Mouse (Mus musculus): Measurements from ENCODE around the gene Cd164l2. TPM values are rescaled to one million over a fixed set of nuclear protein-coding genes. Genes with fewer than 3 reads are reported as not detected.

Gene Cd164l2
- 0.22 TPM for polyA plus RNA-seq (2012; fragmentation: generic; extraction: Trizol)

DNA sequence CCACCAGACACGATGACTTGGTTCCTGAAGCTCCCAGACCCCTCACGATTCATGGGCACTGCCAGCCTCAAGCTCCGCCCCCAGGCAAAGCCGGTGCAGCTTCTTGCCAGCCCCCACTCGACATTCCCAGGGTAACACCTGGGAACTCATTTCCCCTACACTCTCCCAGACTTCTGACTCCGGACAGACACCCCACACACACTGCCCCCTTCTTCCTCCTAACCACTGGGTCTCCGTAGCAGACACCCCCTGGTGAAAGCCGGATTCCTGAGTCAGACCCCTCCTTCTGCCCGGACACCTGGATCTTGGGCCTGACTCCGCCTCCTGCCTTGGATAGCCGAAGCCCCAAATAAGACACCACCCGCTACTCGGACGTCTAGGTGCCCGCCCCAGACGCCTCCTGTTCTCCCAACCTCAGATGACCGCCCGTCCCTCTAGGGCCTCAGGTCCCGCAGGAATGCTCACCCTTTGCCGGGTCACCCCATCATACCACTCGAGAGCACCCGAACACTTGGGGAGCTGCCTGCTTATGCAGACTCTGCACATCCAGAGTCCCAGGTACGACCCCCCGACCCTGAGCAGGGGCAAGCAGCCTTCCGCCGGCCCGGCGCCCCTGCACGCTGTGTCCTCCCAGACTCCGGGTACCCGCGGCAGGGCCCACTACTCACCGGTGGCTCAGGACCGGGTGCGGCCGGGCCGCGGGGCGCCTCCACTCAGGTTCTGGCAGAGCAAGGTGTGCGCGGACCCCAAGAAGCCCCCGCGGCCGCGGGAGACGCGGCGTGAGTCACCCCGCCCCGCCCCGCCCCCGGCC, at the start of gene Cd164l2, which contains the start of gene Gpr3:
Gene Cd164l2, plus strand, starts transcription at position 381 of the 811 bp plus-strand sequence.
Gene Gpr3, minus strand, starts transcription at position 786 of the 811 bp plus-strand sequence.
- TF ChIP-seq POLR2A (IDR thresholded peaks at IDR 0.05; ENCODE audit: insufficient read length, low read depth): no peak
- TF ChIP-seq MYOG (IDR thresholded peaks at IDR 0.05; ENCODE audit: control insufficient read depth in 1 of 3, insufficient read depth in 1 of 3, insufficient read length in 2 of 3, low read depth in 2 of 3): no peak
- TF ChIP-seq SRF (IDR thresholded peaks at IDR 0.05; ENCODE audit: control insufficient read depth, insufficient read length, low read depth): no peak
- peak within 1 kb of the TSS; percentile 92 for H3K4me2 ChIP-seq (ENCODE audit: low read depth)
- H3K79me2 ChIP-seq (ENCODE audit: control insufficient read depth, insufficient read depth): no peaks in the 10 kb centered on the region
- H3K36me3 ChIP-seq (ENCODE audit: control insufficient read depth, insufficient read depth): no peaks in the 10 kb centered on the region
- H3K4me3 ChIP-seq: peak within 1 kb of the TSS; percentile 18
- peak within 1 kb of the TSS; percentile 24 for H3ac ChIP-seq (ENCODE audit: control insufficient read depth, insufficient read length)
- H3K27me3 ChIP-seq (ENCODE audit: control insufficient read depth, insufficient read depth, insufficient read length): no peaks in the 10 kb centered on the region

DNA sequence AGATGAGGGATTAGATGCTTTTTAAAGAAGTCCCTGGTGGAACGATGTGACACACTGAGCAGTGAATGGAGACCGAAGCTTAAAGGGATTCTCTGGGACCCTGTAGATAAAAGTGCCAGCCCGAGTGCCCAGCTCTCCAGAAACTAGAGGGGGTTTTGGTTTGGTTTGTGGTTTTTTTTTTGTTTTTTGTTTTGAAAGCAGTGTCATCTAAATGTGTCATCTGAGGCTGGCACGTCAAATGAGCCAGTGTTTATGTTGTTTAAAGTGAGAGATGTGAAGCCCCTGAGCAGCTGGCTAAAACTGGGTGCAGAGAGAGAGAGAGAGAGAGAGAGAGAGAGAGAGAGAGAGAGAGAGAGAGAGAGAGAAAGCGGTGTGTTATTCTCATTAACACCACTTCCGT, 49.7 kb upstream of the Cd164l2 start:
- H3K79me2 ChIP-seq (ENCODE audit: control insufficient read depth, insufficient read depth): peaks cover 99% of the 10 kb centered on the region
- H3K27me3 ChIP-seq (ENCODE audit: control insufficient read depth, insufficient read depth, insufficient read length): no peaks in the 10 kb centered on the region
- peaks cover 4% of the 10 kb centered on the region for H3K36me3 ChIP-seq (ENCODE audit: control insufficient read depth, insufficient read depth)
- no peak for TF ChIP-seq E2F4 (IDR thresholded peaks at IDR 0.05; ENCODE audit: insufficient read depth)
- TF ChIP-seq USF1 (IDR thresholded peaks at IDR 0.05; ENCODE audit: low read depth): no peak
- TF ChIP-seq POLR2AphosphoS2 (IDR thresholded peaks at IDR 0.05; ENCODE audit: insufficient read length, low read depth): no peak
- TF ChIP-seq REST (IDR thresholded peaks at IDR 0.05; ENCODE audit: insufficient read depth, insufficient read length): no peak
- no peak for TF ChIP-seq MYOG (IDR thresholded peaks at IDR 0.05; ENCODE audit: control insufficient read depth in 1 of 3, insufficient read depth in 1 of 3, insufficient read length in 2 of 3, low read depth in 2 of 3)
- TF ChIP-seq CEBPB (IDR thresholded peaks at IDR 0.05; ENCODE audit: insufficient read depth, poor library complexity, severe bottlenecking): no peak
- TF ChIP-seq TCF3 (IDR thresholded peaks at IDR 0.05; ENCODE audit: insufficient read length, low read depth): no peak
- no peak for TF ChIP-seq TCF12 (IDR thresholded peaks at IDR 0.05; ENCODE audit: insufficient read depth, poor library complexity, severe bottlenecking)
- no peak for TF ChIP-seq POLR2A (IDR thresholded peaks at IDR 0.05; ENCODE audit: insufficient read length, low read depth)
- no peak overlapping the region for H3K4me2 ChIP-seq (ENCODE audit: low read depth)
- H3ac ChIP-seq (ENCODE audit: control insufficient read depth, insufficient read length): no peak overlapping the region
- H3K4me3 ChIP-seq: no peak overlapping the region

DNA sequence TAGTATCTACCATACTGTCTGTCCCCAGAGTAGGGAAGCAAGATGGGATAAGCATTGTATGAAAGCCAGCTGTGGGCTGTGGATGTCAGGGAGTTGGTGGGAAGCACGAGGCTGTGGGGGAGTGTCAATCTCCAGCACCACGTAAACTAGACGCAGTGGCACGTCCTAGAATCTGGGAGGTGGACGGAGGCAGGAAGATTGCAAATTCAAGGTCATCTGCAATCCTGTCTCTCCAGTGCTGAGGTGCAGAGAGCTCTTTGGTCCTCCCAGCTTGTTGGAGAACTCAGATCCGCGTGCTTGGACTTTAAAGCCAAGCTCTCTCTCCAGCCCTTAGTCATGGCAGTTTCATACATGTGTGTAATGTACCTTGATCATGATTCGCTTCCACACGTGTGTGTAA, 45.2 kb upstream of the Cd164l2 start:
- H3K4me3 ChIP-seq: no peak overlapping the region

DNA sequence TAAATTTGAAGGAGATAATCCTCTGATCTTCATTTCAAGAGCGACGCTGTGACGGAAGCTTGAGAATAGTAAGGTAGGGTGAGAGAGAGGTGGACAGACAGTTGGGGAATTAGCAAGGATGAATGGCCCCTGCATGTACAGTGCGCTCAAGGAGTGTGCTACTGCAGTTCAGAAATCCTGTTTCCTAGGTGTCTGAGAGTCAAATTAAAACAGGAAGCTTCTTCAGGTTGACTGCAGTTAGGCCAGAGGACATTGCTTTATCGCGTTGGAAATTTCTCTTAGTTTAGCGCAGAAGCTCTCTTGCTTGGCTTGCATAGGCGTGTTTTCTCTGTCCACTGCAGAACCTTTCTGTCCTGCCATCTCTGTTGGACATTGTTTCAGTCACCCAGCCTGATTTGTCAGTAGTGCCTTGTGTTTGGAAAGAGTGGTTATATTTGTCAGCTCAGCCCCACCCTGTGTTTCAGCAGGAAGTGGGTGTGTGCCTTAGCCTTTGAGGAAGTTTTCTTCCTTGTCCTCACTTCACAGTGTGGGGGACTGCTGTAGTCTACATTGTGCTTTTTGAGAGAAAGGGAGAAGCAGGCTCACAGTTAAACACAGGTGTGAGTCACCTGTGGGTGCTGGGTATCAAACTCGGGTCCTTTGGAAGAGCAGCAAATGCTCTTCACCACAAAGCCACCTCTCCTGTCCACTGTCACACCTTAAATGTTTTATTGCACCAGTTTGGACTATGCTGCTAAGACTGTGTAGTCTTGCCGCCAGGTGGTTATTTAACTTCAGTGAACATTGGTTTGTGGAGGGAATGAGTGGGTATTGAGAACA, 42.5 kb upstream of the Cd164l2 start:
- Histone ChIP-seq H3K4me2 (ENCODE audit: low read depth) (peak overlapping the region; percentile 53), H3K4me3 (no peak overlapping the region), H3K36me3 (ENCODE audit: control insufficient read depth, insufficient read depth) (no peaks in the 10 kb centered on the region), H3K79me2 (ENCODE audit: control insufficient read depth, insufficient read depth) (peaks cover 95% of the 10 kb centered on the region), H3K27me3 (ENCODE audit: control insufficient read depth, insufficient read depth, insufficient read length) (no peaks in the 10 kb centered on the region), H3ac (ENCODE audit: control insufficient read depth, insufficient read length) (no peak overlapping the region)
- TF ChIP-seq MYOG (IDR thresholded peaks at IDR 0.05; ENCODE audit: control insufficient read depth in 1 of 3, insufficient read depth in 1 of 3, insufficient read length in 2 of 3, low read depth in 2 of 3): no peak
- no peak for TF ChIP-seq TCF12 (IDR thresholded peaks at IDR 0.05; ENCODE audit: insufficient read depth, poor library complexity, severe bottlenecking)
- no peak for TF ChIP-seq USF1 (IDR thresholded peaks at IDR 0.05; ENCODE audit: low read depth)
- no peak for TF ChIP-seq REST (IDR thresholded peaks at IDR 0.05; ENCODE audit: insufficient read depth, insufficient read length)
- TF ChIP-seq CEBPB (IDR thresholded peaks at IDR 0.05; ENCODE audit: insufficient read depth, poor library complexity, severe bottlenecking): no peak
- no peak for TF ChIP-seq POLR2AphosphoS2 (IDR thresholded peaks at IDR 0.05; ENCODE audit: insufficient read length, low read depth)
- no peak for TF ChIP-seq MAX (IDR thresholded peaks at IDR 0.05; ENCODE audit: low read depth)
- TF ChIP-seq POLR2A (IDR thresholded peaks at IDR 0.05; ENCODE audit: insufficient read length, low read depth): no peak

More for the DNA sequence above, 45.2 kb upstream of the Cd164l2 start:
- Histone ChIP-seq H3K79me2 (ENCODE audit: control insufficient read depth, insufficient read depth) (peaks cover 95% of the 10 kb centered on the region), H3K27me3 (ENCODE audit: control insufficient read depth, insufficient read depth, insufficient read length) (no peaks in the 10 kb centered on the region), H3K36me3 (ENCODE audit: control insufficient read depth, insufficient read depth) (no peaks in the 10 kb centered on the region), H3K4me2 (ENCODE audit: low read depth) (no peak overlapping the region), H3ac (ENCODE audit: control insufficient read depth, insufficient read length) (no peak overlapping the region)
- TF ChIP-seq REST (IDR thresholded peaks at IDR 0.05; ENCODE audit: insufficient read depth, insufficient read length): no peak
- no peak for TF ChIP-seq MYOD1 (IDR thresholded peaks at IDR 0.05; ENCODE audit: control insufficient read depth in 1 of 3, insufficient read length in 2 of 3, low read depth in 2 of 3)
- TF ChIP-seq TCF3 (IDR thresholded peaks at IDR 0.05; ENCODE audit: insufficient read length, low read depth): no peak
- TF ChIP-seq MYOG (IDR thresholded peaks at IDR 0.05; ENCODE audit: control insufficient read depth in 1 of 3, insufficient read depth in 1 of 3, insufficient read length in 2 of 3, low read depth in 2 of 3): no peak
- no peak for TF ChIP-seq POLR2A (IDR thresholded peaks at IDR 0.05; ENCODE audit: insufficient read length, low read depth)
- TF ChIP-seq CEBPB (IDR thresholded peaks at IDR 0.05; ENCODE audit: insufficient read depth, poor library complexity, severe bottlenecking): no peak
- TF ChIP-seq MAX (IDR thresholded peaks at IDR 0.05; ENCODE audit: low read depth): no peak
- TF ChIP-seq USF1 (IDR thresholded peaks at IDR 0.05; ENCODE audit: low read depth): no peak
- TF ChIP-seq TCF12 (IDR thresholded peaks at IDR 0.05; ENCODE audit: insufficient read depth, poor library complexity, severe bottlenecking): no peak
- TF ChIP-seq SRF (IDR thresholded peaks at IDR 0.05; ENCODE audit: control insufficient read depth, insufficient read length, low read depth): no peak
- TF ChIP-seq POLR2AphosphoS2 (IDR thresholded peaks at IDR 0.05; ENCODE audit: insufficient read length, low read depth): no peak

All from myocyte (in vitro differentiated cells).